Mouse (Mus musculus) spleen, postnatal 10 days (tissue): ENCODE measurements around the gene Ptpdc1.
A peak's percentile ranks its signal among the peaks of the same experiment; 100 is the strongest.

Source experiments
- DNase-seq, 2 experiments: peaks; one replicate each; pipeline ENCODE4 v3.0.0; 2021 to 2022; ENCODE audit warnings: low spot score in 2 of 2

Gene Ptpdc1

DNA sequence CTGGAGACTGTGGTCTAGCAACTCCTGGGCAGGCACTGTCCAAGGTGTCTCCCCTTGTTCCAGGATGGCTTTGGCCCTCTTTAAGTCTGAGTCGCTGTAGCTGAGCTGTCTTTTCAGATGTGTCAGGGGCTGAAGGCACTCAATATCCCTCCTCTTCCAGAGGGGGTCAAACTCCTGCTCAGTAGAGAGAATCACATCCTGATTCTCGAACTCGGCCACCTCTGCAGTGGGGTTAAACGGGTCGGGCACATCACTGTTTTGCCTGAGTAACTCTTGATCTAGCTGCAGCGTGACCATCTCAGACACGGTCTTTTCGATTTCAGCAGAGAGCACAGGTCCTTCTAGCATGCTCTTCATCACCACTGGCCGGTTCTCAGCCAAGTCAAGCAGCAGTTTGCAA is 39.0 kb downstream of the Ptpdc1 start:
- no peak for DNase-seq

DNA sequence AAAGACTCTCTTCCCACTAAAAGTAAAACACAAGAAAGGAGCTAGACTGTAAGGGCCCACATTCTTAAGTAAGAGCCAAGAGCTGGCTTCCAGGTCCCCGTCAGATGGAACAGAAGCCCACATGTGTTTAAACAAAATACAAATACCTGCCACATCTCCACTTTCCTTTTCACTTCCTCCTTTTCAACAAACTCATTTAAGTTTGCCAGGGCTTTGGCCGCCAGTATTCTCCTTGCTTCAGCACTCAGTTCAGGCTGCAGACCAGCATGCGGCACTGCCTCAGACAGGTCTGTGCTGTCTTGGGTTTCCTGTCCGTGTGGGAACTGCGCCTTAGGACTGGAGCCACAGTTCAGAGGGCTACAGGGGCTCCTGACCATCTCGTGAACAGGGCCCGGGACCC is 39.7 kb downstream of the Ptpdc1 start:
- peak in 1 of 2 experiments; percentile 35 for DNase-seq

DNA sequence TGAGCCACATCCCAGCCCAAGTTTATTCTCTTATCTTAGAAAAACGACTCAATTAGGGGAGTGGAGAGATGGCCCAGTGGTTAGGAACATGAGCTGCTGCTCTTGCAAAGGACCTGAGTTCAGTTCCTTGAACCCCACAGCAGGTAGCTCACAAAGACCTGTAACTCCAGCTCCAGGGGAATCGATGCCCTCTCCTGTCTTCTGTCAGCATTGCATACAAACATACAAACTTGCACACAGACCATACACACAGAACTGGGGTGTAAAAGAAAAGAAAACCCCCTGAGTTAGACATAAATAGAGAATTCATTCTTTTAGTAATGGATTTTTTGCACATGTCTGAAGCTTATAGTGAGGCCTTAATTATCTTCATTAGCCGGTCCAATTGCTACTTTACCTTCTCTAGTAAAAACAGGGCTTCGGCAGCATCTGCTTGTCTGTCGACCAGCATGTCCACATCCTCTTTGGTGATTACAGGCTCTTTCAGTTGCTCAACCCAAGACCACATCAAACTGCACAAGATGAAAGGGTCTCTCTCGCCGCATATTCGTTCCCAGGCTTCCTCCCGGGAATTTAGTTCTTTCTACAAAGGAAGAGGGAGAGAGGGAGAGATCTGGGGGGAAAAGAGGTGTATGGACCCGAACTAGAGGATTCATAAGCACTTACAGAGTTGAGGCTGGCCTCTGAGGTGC is 42.6 kb downstream of the Ptpdc1 start:
- no peak for DNase-seq

DNA sequence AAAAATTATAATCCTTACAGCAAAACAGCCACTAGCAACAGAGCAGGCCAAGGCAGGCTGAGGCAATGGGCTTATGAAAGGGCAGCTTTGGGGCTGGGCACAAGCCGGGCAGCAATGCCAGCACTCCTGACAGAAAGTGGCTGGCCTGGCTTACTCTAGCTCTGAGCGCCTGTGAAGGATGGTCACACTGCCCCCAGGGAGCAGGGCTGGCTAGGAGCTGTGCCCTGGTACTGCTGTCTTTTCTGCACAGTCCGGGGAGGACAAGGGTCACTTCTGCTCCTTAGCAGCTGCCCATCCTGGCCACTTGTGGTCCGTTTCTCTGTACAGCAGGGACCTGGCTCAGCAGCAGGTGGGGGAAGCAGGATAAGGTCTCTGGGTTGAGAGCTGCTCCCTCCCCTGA is 46.8 kb downstream of the Ptpdc1 start:
- DNase-seq = no peak

DNA sequence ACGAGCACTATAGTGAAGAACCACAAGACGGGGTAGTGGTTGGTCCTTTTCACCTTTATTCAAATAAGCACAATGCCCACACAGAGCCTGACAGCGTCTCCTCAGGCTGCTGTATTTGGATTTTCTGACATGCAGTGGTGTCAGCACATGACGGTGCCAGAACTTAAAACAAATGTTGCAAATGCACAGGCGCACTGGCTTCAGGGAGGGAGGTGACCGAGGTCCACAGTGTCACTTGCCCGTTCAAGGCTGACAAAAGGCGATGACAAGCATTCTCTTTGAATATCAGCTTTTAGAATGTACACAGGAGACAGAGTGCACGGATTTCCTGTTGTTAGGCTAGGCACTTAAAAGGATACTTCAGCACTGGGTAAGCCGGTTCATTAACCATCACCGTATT is 47.6 kb downstream of the Ptpdc1 start:
- DNase-seq = no peak

DNA sequence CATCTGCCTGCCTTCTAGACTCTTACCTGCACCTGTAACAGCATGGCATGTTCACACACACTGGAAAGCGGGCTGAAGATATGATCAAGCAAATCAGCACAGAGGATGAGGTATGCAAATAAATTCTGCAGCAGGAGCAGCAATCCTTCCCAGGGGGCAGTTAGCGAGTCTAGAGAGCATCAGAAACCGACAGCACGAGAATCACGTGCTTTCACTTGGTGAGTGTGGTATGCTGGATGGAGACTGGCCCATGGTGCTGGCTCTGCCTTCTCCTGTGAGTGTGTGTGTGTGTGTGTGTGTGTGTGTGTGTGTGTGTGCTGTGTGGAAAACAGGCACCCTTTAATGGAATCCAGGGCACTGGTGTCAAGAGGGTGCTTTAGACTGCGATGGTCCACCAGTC is 48.5 kb downstream of the Ptpdc1 start:
- DNase-seq = no peak

DNA sequence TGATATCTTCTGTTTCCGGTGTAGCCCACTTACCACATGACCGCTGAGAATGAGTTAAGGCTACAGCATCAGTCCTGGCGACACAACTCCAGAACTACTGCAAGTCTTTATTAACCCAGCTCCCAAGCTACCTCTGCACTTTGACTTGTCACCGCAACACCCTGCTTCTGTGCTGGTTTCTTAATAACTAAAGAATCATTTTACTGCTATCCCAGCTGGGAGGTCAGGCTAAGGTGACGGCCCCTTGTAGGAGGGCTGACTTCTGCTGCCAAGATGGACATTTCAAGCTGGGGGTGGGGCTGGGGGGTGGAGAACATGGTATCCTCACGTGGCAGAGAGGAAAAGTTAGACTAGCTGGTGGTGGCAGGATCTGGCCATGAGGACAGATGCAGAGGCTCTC is 50.7 kb downstream of the Ptpdc1 start:
- no peak for DNase-seq

DNA sequence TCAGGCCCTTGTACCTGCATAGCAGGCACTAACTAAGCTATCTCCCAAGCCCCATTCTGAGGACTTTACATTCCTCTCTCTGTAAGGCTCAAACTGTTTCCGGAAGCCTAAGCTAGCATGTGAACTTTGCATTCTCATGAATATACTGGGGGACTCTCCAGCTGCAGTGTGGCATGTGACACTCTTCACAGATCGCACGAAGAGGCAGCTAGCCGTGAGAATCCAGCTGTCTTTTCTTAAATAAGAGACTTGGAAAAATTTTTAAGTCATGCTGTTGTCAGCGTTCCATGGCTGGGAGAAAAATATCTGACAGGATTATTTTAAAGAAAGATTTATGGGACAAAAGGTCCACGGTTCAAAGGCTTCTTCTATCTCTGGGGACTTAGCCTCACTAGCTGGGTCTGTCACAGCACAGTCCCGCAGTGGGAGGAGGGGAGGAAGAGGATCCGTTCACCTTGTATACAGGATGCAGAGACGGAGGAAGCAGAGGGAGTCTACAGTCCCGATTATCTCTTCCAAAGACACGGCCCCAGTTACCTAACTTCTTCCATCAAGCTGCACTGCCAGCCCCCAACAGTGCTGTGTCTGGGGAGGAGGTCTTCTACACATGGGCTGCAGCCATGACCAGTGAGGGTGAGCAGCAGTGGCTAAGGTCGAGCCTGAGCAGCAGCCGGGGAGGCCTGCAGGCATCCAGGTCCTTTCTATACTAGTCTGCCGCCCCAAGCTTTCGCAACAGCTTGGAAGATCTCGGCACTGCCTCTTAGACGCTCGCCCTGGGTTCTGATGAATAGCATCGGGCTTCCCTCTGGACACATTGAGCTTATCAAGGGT is 51.7 kb downstream of the Ptpdc1 start:
- no peak for DNase-seq

DNA sequence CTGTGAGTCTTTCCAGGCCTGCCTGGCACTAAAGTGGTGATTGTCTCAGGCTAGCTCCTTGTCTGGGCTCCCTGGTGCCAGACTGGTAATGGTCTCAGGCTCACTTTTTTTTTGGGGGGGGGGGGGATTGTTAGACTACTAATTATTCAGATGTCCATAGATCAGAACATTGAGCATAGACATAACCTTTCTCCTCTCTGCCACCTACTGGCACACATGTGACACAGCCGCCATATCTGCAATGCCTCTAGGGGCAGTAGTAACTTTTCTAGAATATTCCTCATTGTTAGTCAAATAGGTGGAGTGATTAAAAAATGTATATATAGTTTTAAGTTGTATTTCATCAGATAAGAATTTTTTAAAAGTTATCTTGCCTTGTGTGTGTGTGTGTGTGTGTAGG is 53.3 kb downstream of the Ptpdc1 start:
- DNase-seq = peak in 1 of 2 experiments; percentile 62

DNA sequence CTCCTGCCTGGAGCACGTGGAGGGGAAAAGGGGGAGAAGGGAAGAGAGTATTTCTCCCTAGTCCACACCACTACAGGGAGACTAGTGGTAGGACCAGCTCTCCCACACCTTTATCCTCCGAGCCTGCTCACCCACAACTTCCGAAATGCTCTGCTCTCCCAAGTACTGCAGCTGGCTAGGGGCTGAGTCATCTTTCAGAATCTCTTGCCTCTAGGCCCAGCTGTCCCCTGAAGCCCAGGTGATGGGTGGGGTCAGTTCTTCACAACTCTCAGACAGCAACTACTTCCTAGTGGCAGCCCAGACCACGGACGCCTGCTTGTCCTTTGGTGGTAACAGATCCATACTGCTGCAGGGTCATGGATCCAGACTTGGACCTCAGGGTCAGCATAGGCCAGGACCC is 54.2 kb downstream of the Ptpdc1 start:
- no peak for DNase-seq

DNA sequence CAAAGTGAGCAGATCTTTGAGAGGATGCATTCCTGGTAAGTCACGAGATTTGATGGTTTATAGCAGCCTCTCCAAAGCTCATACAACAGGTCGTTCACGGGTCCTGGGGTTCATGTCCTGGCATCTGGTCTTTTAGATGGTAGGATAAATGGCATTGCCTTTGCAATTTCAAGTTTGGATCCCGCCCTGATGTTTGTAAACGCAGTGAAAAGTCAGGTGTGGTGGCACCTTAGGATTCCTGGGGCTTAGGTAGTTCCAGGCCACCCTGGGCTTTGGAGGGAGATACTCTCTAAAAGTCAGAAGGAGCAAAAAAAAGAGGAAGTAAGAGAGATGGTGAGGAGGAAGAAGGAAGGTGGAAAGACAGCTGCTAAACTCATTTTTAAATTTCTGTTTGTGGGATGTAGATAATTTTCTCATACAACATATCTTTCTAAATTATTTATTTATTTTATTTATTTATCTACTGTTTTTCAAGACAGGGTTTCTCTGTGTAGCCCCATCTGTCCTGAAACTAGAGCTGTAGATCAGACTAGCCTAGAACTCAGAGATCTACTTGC is 55.8 kb downstream of the Ptpdc1 start:
- no peak for DNase-seq

DNA sequence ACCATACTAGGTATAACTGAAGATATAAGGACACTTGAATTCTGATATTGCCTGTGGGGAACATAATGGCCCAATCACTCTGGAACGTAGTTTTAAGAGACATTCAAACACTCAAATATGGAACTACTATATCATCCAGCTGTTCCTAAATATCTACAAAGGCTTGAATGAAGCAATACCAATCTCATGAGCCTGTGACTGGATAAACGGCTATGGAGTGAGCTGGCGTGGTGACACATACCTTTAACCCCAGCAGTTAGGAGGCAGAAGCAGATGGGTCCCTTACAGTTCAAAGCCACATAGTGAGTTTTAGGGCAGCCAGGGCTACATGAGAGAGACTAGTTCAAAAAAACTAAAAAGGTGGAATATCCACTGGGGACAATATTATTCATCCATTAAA is 57.8 kb downstream of the Ptpdc1 start:
- no peak for DNase-seq

DNA sequence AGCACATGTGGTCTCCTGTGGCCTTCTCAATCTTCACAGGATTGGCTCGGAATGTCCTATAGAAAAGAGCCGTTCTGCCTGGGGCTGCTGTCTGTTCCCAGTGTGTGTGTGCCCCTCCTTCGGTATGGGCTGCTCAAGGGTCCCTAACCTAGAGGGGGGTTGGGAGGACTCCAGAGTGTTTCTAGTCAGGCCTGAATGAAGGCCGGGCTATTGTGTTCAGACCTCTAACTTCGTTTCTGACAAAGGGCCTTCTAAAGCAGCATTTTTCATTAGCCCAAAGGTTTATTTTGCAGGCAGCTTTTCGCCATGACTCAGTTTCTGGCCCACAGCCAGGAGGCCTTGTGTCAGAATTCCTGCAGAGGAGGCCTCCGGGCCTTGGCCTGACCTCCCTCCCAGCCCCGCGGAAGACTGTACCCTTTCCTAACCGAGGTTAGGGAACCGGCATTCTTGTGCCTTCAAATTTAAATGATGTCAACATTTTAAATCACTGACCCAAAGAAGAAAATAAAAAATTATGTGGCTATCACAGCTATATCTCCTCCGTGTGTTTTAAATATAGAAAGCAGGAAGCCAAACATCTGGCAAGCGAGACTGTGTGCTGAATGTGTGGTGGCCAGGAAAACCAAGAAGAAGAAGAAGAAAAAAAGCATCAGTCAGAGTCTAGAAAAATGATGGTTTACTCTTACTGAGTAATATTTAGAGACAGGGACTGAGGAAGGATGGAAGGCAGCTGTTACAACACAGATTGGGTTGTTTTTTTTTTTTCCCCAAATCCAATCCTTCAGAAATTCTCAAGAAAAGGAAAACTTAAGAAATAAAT is 59.1 kb downstream of the Ptpdc1 start:
- DNase-seq = peak in 1 of 2 experiments; percentile 55

DNA sequence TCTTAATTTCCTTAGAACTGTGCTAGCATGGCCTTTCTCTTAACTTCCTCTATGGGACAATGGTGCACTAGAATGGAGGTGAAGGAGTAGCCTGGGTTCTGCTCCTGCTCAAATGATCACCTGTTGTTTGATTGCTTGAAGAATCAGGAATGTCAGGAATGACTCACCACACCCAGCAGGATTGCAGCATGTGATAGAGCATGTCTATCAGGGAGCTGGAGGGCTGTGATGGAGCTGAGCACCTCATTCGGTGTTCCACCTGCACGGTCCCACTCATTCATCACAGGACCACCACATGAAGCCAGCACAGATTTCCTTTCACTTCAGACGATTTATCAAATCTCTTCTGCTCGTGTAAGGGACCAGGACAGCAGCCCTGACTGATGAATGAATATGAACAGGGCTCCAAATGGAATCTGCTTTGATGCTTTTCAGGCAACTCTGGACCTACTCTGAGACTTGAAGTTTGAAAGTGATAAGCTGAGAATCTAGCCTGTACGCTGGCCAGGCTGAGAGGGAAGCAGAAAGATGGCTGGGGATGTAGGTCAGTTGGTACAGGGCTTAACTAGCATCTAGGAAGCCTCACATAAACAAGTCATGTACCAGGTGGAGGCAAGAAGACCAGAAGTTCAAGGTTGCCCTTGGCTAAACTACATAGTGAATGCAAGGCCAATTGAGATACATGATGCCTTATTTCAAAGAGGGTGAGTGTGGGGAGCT is 60.4 kb downstream of the Ptpdc1 start:
- DNase-seq = no peak

DNA sequence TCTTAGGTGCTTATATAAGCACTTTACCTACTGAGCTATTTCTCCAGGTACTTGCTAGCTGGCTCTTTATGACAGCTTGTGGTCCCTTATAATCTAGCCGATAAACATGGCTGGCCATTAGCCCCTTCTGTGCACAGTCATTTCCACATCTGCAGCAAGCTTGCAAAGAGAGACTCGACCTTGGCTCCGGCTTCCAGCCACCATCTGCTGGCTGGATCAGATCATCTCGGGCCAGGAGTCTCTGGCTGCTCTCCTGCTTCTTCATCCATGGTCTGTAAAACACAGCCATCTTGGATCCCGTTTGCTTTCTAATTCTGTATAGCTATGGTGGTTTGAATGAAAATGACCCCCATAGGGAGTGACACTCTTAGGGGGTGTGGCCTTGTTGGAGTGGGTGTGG is 63.1 kb downstream of the Ptpdc1 start:
- DNase-seq = no peak

DNA sequence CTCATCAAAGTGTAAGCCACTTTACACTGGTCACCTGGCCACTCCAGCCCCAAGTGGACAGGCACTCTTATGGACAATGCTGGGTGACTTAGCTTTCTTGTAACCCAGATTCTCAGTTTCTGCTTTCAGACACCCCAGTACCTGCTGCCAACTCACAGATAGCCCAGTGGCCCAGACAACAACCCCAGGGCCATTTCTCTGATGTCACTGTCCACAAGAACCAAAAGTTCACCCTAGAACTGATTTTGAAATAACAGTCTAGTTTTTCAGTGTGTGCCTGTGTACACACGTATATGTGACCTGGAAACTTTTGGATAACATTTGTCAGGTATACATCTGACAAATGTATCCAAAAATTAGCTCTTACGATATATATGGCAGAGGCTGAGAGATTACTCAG is 64.0 kb downstream of the Ptpdc1 start:
- DNase-seq = no peak

DNA sequence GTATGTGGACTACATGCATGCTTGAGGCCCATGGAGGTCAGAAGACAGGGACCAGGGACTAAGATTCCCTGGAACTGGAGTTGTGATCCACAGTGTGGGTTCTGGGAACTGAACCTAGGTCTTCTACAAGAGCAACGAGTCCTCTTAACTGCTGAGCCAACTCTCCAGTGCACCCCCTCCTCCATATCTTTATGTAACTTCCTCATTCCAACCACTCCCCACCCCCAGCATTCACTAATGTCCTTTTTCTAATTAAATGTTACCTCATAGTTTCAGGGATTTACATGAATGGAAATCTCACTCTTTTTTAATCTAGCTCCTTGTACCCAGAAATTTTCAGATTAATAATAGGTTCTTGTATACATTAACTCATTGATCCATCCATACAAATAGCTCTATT is 69.5 kb downstream of the Ptpdc1 start:
- DNase-seq = no peak

DNA sequence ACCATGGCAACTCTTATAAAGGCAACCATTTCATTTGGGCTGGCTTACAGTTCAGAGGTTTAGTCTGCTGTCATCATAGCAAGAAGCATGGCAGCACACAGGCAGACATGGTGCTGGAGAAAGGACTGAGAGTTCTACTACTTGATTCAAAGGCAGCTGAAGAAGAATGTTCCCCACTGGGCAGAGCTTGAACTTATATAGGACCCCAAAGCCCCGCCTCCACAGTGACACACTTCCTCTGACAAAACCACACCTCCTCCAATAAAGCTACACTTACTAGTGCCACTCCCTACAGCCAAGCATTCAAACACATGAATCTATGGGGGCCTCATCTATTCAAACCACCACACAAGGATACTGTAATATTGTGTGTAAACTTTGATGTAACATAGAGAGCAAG is 70.9 kb downstream of the Ptpdc1 start:
- no peak for DNase-seq

DNA sequence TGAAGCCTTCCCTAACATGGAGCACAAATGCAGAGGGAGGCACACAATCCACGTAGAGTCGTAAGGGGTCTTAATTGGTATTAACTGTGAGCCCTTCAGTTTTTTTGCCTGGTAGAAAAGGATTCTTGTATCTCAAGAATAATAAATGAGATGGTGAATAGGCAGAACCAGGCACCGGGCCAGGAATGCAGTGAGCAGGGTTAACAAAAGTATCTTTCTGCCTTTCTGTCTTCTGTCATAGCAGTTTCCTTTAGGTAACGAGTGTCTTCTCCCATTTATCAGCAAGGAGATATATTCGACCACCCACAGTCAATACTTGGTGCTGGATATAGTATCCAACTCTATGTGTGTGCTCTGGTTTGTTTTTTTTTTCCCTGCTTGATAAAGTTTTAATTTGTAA is 72.0 kb downstream of the Ptpdc1 start:
- DNase-seq = no peak

DNA sequence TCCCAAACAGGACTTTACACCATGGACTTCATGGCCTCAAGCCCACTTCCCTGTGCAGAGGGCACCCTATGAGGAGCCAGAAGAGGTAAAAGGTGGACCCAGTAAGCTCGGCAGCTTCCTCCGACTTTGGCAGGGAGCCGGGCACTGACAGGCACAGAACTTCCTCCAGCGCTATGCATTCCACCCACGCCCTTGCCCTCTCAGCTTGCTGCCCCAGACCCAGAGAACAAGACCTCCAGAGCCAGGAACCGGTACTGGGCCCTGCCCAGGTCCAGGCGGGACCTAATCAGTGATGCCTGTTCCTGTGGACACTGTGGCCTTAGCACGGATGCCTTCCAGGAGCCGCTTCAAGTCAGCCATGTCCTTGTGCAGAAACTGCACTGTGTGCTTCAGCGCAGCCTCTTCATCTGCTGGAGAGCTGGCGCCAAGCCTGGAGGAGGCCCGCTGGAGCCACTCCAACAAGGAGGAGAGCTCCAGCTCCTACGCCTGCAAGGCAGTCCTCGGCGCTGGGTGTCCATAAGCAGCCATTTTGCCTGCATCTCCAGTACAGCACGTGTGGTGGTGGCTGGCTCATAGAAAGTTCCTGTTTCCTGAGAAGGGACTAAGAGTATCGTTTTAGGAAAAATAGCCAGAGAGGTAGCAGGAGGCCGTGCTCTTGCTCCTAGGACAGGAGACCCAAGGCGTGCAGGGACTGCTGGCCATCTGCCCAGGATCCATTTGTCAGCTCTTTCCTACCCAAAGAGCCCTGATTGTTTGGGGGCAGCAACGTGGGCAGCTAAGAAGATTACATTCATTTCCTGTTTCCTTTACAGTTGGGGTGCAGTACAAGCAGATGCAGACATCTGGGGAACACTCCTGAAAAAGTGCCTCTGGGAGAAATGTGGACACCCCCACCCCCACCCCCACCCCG is 73.0 kb downstream of the Ptpdc1 start:
- DNase-seq = peak in 1 of 2 experiments; percentile 41
